Mouse (Mus musculus) hindbrain, embryonic 13.5 days (tissue): Measurements from ENCODE around the gene Slc25a40. TPM values are rescaled to one million over a fixed set of nuclear protein-coding genes. Genes with fewer than 3 reads are reported as not detected.

ENCODE experiments used
- ATAC-seq: fragments of 200-750 bp; cut with Nextera tagmentation; 2 replicates; pipeline ENCODE4 v1.8.0; 2017; ENCODE audit warnings: moderate TSS enrichment; ENCODE audit not compliant: low FRiP score
- H3K27ac ChIP-seq: fragments of 300-500 bp; sonication (generic); 2 replicates; pipeline ENCODE4 v1.5.1; 2015; ENCODE audit warnings: inconsistent platforms, mild to moderate bottlenecking, moderate library complexity
- H3K27me3 ChIP-seq: fragments of 300-500 bp; sonication (generic); 2 replicates; pipeline ENCODE4 v1.6.1; 2015; ENCODE audit warnings: mild to moderate bottlenecking, inconsistent platforms
- H3K36me3 ChIP-seq: fragments of 300-500 bp; sonication (generic); 2 replicates; pipeline ENCODE4 v1.6.1; 2015; ENCODE audit warnings: mild to moderate bottlenecking, inconsistent platforms
- H3K4me1 ChIP-seq: fragments of 300-500 bp; sonication (generic); replicated peaks from 2 replicates; pipeline ENCODE4 v1.6.1; 2015; ENCODE audit warnings: inconsistent platforms
- H3K4me2 ChIP-seq: fragments of 300-500 bp; sonication (generic); 2 replicates; pipeline ENCODE4 v1.6.1; 2015; ENCODE audit warnings: inconsistent platforms, mild to moderate bottlenecking, moderate library complexity
- H3K4me3 ChIP-seq: fragments of 300-500 bp; sonication (generic); 2 replicates; pipeline ENCODE4 v1.5.1; 2015; ENCODE audit warnings: mild to moderate bottlenecking, inconsistent platforms
- H3K9ac ChIP-seq: fragments of 300-500 bp; sonication (generic); 2 replicates; pipeline ENCODE4 v1.6.1; 2015; ENCODE audit warnings: mild to moderate bottlenecking, inconsistent platforms
- H3K9me3 ChIP-seq: fragments of 300-500 bp; sonication (generic); 2 replicates; pipeline ENCODE4 v1.6.1; 2016; ENCODE audit warnings: inconsistent platforms
- WGBS: fragments of 180-500 bp; shearing (Covaris S2); methylation state at CpG from one replicate; pipeline ENCODE4 v1.1.7; 2015; 5-methylcytosine and 5-hydroxymethylcytosine counted together
- polyA plus RNA-seq: library from polyadenylated mRNA; unstranded; fragments of >200 nt; fragmentation: Nextera tagmentation; extraction: Ambion mirVana; gene quantifications from 2 replicates; pipeline ENCODE4 v1.2.1, GENCODE M21; 2015

Slc25a40 gene
- polyA plus RNA-seq, 1 experiment from 2014 or later, result 7.4 TPM

DNA sequence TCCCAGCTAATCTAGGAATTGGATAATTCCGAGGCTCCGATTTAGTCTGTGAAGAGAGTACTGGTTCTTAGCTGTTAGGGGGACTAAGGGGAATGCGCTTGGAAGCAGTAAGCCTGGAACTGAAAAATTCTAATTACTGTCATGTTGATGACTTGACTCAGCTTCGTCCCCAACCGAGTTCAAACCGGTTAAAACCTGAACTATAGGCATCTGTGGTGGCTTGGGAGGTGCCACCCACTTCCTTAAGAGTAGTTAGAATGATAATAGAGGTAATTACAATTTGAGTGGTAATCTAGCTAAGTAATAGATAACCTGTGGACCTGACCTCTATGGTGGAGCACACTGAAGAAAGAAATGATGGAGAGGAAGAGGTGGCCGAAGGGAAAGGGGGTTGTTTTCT is 1.5 kb downstream of the Slc25a40 start:
- H3K36me3 ChIP-seq, result 0 out of 2 replicates have a peak, but pooled peaks cover 2% of the 10 kb centered on the region
- H3K9me3 ChIP-seq, result no peaks in the 10 kb centered on the region
- ATAC-seq, result no peak
- 15% methylated on average over 7 of the region's 7 CpGs for WGBS
- peak overlapping the region; percentile 86 for H3K4me3 ChIP-seq
- H3K9ac ChIP-seq, result peak overlapping the region; percentile 89; the same call in 1 of the 2 replicates
- H3K4me1 ChIP-seq, result peaks cover 18% of the 10 kb centered on the region
- H3K27me3 ChIP-seq, result no peaks in the 10 kb centered on the region
- no peak overlapping the region for H3K27ac ChIP-seq
- peak overlapping the region; percentile 83 for H3K4me2 ChIP-seq

DNA sequence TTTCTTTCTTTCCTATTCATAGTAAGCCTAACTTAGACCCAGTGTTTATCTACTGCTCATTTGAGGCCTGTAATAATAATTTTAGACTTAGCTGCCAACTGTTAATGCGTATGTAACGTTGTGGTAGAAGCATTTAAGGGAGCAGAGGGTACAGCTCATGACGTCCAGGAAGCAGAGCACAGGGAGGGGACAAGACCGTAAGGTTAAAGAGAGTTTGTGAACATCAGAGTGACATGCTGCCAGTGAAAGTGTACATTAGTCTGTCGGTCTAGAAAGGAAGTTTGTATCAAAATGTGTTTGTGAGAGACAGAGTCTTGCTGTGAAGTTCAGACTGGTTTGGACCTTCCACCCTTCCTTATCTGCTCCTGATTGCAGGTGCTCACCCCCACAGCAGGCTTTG is 3.2 kb downstream of the Slc25a40 start:
- no peak for ATAC-seq

DNA sequence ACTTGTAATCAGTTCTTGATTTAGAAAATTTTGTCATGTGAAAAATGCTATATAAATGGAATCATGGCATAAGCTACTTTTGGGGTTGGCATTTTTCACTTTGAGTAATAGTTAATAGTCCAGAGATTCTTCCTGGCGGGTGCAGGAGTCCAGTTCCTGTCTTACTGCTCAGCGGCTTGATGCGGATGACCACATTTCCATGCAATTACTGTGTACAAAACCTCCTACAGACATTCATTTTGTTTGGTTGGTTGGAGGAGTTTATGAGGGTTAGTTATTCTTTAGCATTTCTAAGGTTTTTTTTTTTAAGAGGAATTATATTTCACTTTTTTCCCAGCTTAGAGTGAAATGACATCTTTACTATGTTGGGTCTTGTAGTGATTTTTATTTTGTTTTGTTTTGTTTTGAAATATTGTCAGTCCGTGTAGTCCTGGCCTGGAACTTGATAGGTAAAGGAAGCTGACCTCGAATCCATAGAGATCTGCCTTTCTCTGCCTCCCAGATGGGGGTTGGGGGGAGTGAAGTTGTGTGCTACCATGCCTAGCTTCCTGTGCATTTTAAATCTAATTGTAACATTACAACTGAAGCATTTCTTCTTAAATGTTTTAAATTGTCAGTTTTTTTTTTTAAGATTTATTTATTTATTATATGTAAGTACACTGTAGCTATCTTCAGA is 15.0 kb downstream of the Slc25a40 start:
- WGBS, result 97% methylated on average over 5 of the region's 5 CpGs
- Histone ChIP-seq H3K27ac (no peak overlapping the region), H3K4me3 (no peak overlapping the region), H3K9ac (no peak overlapping the region), H3K27me3 (no peaks in the 10 kb centered on the region), H3K9me3 (no peaks in the 10 kb centered on the region), H3K4me1 (no peaks in the 10 kb centered on the region), H3K36me3 (peaks cover 4% of the 10 kb centered on the region; the same call in 1 of the 2 replicates), H3K4me2 (no peak overlapping the region)
- ATAC-seq, result no peak

More for the DNA sequence above, 3.2 kb downstream of the Slc25a40 start:
- Histone ChIP-seq H3K9ac (no peak overlapping the region), H3K4me1 (peaks cover 16% of the 10 kb centered on the region), H3K36me3 (no peaks in the 10 kb centered on the region), H3K27ac (no peak overlapping the region), H3K4me2 (no peak overlapping the region), H3K9me3 (no peaks in the 10 kb centered on the region), H3K4me3 (no peak overlapping the region), H3K27me3 (no peaks in the 10 kb centered on the region)
- 81% methylated on average over 5 of the region's 5 CpGs for WGBS

DNA sequence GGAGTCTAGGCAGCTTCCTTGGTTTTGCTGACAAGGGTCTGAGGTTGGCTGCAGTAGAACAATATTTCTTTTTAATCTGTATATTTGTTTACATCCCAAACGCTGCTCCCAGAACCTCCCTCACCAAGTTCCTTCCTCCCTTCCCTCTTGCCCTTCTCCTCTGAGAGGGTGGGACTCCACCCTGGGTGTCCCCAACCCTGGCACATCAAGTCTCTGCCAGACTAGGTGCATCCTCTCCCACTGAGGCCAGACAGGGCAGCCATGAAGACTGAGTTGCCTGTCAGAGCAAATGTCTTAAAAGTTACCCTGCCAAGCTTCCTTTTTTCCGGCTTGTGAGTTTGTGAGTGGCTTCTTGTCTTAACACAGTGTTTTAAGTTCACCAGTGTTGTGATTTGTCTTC is 16.4 kb downstream of the Slc25a40 start:
- H3K27ac ChIP-seq, result no peak overlapping the region
- H3K9me3 ChIP-seq, result no peaks in the 10 kb centered on the region
- no peak overlapping the region for H3K4me2 ChIP-seq
- H3K36me3 ChIP-seq, result peaks cover 4% of the 10 kb centered on the region; the same call in 1 of the 2 replicates
- no peak overlapping the region for H3K9ac ChIP-seq
- WGBS, result 72% methylated on average over 2 of the region's 2 CpGs
- no peak overlapping the region for H3K4me3 ChIP-seq
- no peak for ATAC-seq
- H3K27me3 ChIP-seq, result no peaks in the 10 kb centered on the region
- H3K4me1 ChIP-seq, result no peaks in the 10 kb centered on the region

DNA sequence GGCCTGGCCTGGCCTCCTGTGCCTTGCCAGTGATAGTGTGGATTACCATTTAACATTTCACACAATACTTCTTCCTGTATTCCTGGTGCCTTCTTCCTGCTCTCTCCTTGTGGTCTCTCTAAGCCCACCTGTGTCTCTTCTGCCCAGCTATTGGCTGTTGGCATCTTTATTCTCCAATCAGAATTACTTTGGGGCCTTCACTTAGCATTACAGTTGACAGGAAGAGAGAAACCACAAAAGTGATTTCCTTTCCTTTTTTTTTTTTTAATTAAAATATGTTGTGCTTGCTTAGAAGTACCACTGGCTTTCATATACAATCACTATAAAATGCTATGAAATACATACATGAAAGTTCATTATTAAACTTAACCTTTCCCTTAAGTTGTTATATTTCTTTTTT is 32.9 kb downstream of the Slc25a40 start:
- no peak overlapping the region for H3K4me2 ChIP-seq
- no peak overlapping the region for H3K9ac ChIP-seq
- no peaks in the 10 kb centered on the region for H3K9me3 ChIP-seq
- H3K4me3 ChIP-seq, result no peak overlapping the region
- no peak for ATAC-seq
- H3K36me3 ChIP-seq, result peaks cover 17% of the 10 kb centered on the region
- H3K27ac ChIP-seq, result no peak overlapping the region
- H3K4me1 ChIP-seq, result no peaks in the 10 kb centered on the region
- H3K27me3 ChIP-seq, result no peaks in the 10 kb centered on the region

DNA sequence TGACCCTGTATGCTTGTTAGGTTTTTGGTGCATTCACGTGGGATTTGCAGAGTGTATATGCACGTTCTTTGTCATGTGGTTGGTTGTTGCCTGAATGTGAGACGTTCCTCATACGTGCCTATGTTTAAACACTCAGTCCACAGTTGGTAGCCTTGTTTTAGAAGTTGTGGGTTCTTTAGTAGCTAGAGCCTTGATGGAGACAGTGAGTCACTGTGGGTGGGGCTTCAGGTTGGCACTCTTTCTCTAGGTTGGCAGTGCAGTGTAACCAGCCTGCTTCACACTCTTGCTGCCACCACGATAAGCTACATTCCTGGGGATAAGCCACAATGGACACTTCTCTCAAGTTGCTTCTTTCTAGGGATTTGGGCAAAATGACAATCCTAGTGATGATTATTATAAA is 33.9 kb downstream of the Slc25a40 start:
- no peak overlapping the region for H3K9ac ChIP-seq
- H3K4me2 ChIP-seq, result no peak overlapping the region
- H3K27ac ChIP-seq, result no peak overlapping the region
- no peak for ATAC-seq
- no peaks in the 10 kb centered on the region for H3K9me3 ChIP-seq
- no peaks in the 10 kb centered on the region for H3K4me1 ChIP-seq
- 94% methylated on average over 5 of the region's 5 CpGs for WGBS
- no peaks in the 10 kb centered on the region for H3K27me3 ChIP-seq
- peaks cover 20% of the 10 kb centered on the region for H3K36me3 ChIP-seq
- no peak overlapping the region for H3K4me3 ChIP-seq

DNA sequence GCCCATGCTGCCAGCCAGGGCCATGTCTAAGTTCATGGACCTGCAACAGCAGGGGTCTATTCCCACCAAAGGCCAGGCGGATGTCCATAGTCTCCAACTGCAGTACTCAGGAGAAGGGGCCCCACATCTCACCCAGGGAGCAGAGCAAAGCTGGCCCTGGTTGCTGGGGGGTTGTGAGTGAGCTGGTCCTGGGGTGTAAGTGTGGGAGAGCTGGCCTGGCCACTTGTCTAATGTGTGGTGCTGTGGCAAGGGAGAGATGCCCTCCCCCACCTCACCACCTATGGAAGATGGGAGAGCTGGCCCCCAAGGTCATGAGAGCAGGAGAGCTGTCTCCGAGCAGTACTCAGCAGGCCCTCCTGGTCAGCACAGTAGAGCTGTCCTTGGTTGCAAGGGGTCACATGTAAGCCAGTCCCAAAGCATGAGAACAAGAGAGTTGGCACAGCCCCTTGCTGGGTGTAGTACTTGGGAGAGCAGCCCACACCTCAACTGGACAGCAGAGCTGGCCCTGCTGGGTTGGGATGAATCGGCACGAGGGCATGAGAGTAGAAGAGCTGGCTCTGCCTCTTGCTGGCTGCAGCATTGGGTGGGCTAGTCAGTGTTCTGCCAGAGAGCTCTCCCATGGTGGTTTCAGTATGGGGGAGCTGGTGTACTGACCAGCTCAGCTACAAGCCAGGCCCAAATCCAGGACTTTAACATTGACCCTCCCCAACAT is 65.5 kb downstream of the Slc25a40 start:
- WGBS, result 38% methylated on average over 4 of the region's 4 CpGs
- Histone ChIP-seq H3K4me2 (no peak overlapping the region), H3K4me1 (0 out of 2 replicates have a peak, but pooled peaks cover 3% of the 10 kb centered on the region), H3K27me3 (no peaks in the 10 kb centered on the region), H3K9me3 (no peaks in the 10 kb centered on the region), H3K27ac (no peak overlapping the region), H3K9ac (no peak overlapping the region; the same call in 1 of the 2 replicates), H3K4me3 (no peak overlapping the region), H3K36me3 (no peaks in the 10 kb centered on the region)
- ATAC-seq, result peak; percentile 52

DNA sequence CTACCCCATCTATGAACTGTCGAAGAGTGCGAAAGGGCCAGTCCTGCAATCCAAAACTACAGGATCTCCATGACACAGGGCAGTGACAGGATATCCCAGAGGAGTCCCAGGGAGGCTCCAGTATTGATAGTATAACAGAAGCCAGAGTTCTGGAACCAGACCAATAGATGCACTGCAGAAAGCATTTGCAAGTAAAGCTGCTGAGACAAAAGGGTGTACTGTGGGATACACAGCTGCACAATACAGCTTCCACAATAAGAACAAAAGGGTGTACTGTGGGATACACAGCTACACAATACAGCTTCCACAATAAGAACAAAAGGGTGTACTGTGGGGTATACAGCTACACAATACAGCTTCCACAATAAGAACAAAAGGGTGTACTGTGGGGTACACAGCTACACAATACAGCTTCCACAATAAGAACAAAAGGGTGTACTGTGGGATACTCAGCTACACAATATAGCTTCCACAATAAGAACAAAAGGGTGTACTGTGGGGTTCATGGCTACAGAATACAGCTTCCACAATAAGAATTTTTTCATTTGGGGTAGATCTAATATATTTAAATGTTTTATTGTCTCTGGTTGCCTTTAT is 66.1 kb downstream of the Slc25a40 start:
- Histone ChIP-seq H3K36me3 (no peaks in the 10 kb centered on the region), H3K27ac (no peak overlapping the region), H3K4me2 (no peak overlapping the region), H3K4me1 (0 out of 2 replicates have a peak, but pooled peaks cover 3% of the 10 kb centered on the region), H3K9me3 (no peaks in the 10 kb centered on the region), H3K9ac (no peak overlapping the region; the same call in 1 of the 2 replicates), H3K27me3 (no peaks in the 10 kb centered on the region), H3K4me3 (no peak overlapping the region)
- 11% methylated on average over 2 of the region's 2 CpGs for WGBS
- ATAC-seq, result no peak

DNA sequence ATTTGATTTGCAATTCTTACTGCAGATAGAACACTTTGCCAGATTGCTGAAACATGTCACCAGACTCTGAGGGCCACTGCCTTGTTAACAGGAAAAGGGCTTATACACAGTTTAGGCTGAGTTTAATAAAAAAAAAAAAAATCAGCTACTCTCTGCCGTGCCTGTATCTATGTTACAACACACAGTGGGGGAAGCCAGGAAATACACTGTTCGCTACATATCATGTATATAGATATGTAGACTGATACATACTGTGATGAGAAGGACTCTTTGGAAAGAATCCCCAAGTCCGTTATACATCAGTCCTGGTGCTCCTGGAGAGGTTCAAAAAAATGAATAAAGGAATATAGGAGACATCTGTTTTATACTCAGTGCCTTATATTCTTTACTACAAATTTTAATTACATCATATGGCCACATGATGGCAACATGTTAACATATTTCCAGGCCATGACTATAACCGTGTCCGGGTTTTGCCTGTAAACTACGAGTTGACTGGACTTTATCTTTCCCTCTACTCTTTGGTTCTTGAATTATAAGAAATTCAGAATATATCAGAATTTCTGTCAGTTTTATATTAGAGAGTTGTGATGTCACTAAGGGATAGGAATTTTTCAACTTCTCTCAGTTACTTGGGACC is 66.9 kb downstream of the Slc25a40 start:
- no peak overlapping the region for H3K4me3 ChIP-seq
- H3K9ac ChIP-seq, result no peak overlapping the region
- no peaks in the 10 kb centered on the region for H3K9me3 ChIP-seq
- H3K27me3 ChIP-seq, result no peaks in the 10 kb centered on the region
- H3K27ac ChIP-seq, result no peak overlapping the region
- 43% methylated on average over 6 of the region's 6 CpGs for WGBS
- H3K4me2 ChIP-seq, result no peak overlapping the region
- 0 out of 2 replicates have a peak, but pooled peaks cover 3% of the 10 kb centered on the region for H3K4me1 ChIP-seq
- peak; percentile 66 for ATAC-seq
- peaks cover 4% of the 10 kb centered on the region; the same call in 1 of the 2 replicates for H3K36me3 ChIP-seq

DNA sequence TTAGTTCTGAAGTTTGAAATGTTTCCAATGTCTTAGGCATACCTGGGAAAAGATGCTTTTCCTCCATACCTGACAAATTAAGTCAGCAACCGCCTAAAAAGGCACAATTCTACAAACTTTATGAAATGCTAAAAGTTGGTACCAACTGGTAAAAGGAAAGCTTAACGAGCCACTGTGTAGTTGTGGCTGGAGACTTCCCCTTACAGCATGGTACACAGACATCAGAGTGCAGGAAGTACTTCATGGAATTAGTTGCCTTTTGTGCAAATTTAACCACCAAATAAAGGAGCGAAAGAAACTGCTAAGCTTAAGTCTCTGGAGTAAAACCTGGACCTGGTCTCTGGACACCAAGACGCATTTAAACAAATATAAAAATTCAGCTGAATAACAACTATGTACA is 69.1 kb downstream of the Slc25a40 start:
- no peaks in the 10 kb centered on the region for H3K9me3 ChIP-seq
- no peak overlapping the region for H3K4me3 ChIP-seq
- peaks cover 5% of the 10 kb centered on the region; the same call in 1 of the 2 replicates for H3K36me3 ChIP-seq
- no peak overlapping the region for H3K27ac ChIP-seq
- H3K27me3 ChIP-seq, result no peaks in the 10 kb centered on the region
- no peak overlapping the region for H3K4me2 ChIP-seq
- no peak for ATAC-seq
- WGBS, result 84% methylated on average over 4 of the region's 4 CpGs
- no peak overlapping the region for H3K9ac ChIP-seq
- H3K4me1 ChIP-seq, result 0 out of 2 replicates have a peak, but pooled peaks cover 3% of the 10 kb centered on the region
